Mouse (Mus musculus) gastrocnemius, adult 18-20 months (tissue): ENCODE data around the gene Vrtn. TPM values are rescaled to one million over a fixed set of nuclear protein-coding genes. Genes with fewer than 3 reads are reported as not detected.

Experiments used
- DNase-seq: peaks from one replicate; pipeline ENCODE4 v3.0.0; 2021; ENCODE audit warnings: low spot score
- total RNA-seq, 2 experiments: library from RNA; stranded (reverse); gene quantifications; 2 replicates each; pipeline ENCODE4 v1.2.3; 2021

The Vrtn gene
- total RNA-seq, 2 experiments from 2014 or later = not detected

DNA sequence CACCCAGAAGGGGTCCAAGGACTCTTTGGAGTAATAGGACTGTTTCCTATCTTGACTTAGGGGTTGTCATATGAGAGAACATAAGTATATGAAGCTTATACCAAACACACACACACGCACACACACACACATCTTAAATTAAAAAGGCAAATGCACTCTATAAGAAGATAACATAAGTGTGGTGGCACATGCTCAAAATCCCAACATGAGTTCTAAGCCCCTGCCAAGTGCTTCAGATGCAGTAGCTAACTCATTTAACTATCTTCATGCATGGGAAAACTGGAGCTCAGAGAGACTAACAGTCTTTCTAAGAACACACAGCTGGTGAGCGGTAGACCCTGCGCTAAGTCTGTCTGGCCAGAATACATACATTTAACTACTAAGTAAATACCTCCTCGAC, 46.7 kb downstream of the Vrtn start:
- DNase-seq = no peak

DNA sequence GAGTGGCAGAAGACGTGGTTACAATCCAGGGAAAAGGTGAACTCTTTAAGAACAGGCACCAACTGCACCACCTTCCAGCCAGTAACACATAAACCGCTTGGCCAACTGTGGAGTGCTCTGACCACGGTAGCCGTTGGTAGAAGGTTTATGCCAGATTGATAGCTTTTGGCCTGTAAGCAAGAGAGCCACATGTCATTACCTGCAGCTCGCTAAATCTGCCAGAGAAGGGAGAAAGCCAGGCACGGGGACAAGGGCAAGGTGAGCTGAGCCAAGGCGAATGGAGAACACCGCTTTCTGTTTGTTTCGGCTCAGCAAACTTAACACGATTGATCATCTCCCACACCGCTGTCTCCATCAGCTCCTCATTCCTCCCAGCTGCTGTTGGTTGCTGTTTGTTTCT, 48.2 kb downstream of the Vrtn start:
- DNase-seq = no peak

DNA sequence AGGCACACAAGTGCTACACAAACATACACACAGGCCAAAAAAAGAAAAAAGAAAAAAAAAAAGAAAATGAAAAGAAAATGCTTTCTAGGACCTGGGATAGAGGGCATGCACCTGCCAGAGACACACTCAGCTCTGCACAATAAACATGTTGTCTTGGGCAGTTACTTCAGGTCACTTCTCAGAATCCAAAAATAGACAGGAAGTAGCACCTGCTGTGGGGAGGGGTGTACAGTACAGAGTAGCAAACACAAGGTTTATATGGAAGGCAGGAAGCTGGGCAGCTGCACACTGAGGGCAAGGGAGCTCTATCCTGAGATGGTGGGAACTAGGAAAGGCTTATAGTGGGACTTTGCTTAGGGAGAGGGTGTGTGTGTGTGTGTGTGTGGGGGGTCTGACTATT, 50.5 kb downstream of the Vrtn start:
- DNase-seq = no peak

DNA sequence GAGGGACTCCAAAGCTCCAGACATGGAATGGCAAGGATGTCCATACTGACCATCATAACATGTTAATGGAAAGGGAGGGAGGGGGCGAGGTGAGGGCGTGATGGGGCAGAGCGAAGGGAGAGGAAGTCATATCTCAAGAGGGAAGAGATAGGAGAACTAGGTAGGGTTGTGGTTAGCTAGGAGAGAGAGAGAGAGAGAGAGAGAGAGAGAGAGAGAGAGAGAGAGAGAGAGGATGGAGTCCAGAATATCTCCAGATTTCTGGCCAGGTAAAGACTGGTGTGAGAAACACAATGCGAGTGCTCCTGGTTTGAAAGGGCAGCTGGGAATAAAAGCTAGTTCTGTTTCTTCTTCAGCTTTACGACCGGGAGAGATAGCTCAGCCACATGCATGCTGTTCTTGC, 51.3 kb downstream of the Vrtn start:
- no peak for DNase-seq

DNA sequence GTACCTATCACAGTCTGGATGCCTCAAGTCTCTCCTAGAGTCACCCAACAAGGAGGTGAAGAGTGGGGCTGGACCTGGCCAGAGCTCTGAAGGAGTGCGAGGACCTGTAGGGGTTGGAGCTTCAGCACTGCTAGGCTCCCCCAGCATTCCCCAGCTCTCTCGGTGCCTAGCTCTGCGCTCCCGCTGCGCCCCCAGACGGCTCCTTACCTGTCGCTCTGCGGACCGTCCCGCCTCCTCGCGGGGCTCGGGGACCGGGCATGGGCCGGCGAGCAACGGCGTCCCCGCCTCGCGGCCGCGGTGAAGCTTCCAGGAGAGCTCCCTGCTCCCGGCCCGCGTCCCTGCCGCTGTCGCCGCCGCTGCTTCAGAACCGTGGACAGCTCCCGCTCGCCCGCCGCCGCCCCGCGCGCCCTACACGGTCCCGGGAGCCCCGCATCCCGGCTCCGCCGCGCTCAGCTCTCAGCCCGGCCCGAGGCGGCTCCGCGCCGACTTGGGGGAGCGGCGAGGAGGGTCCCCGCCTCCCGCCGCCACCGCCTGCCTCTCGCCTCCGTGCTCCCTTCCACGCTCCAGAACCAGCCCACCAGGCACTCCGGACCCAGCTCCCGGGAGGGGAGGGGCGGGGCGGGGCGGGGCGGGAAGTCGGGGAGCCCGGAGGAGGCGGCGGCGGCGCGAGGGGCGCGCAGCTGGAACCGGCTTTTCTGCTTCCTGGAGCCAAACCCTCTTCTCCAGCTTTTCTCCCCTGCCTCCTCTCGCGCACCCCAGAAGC, 57.7 kb downstream of the Vrtn start, which contains the start of gene Syndig1l:
Gene Syndig1l (minus strand): TSS at position 513 of the 763 bp plus-strand sequence.
- DNase-seq = peak; percentile 47

Other genes with a start within 250 kb of the Vrtn start
- gene Entpd5, start 232.0 kb upstream of the Vrtn start, total RNA-seq = 10 to 100 TPM; 15.3 to 16.5 TPM
- gene Bbof1, start 231.9 kb upstream of the Vrtn start, total RNA-seq = 1 to 10 TPM; 2.1 to 2.9 TPM
- gene Rnf113a2, start 223.8 kb upstream of the Vrtn start, total RNA-seq = 10 to 100 TPM; 11.7 to 12.5 TPM
- 100 to 1,000 TPM; 117 to 121 TPM for gene Aldh6a1, start 190.0 kb upstream of the Vrtn start, total RNA-seq
- gene Lin52, start 189.6 kb upstream of the Vrtn start, total RNA-seq = 1 to 10 TPM; 7.4 to 9.2 TPM
- gene Vsx2, start 71.3 kb upstream of the Vrtn start, total RNA-seq = not detected
- gene Abcd4, start 23.6 kb upstream of the Vrtn start, total RNA-seq = 1 to 10 TPM; 4.9 to 5.1 TPM
- gene Syndig1l, start 57.8 kb downstream of the Vrtn start, total RNA-seq = not detected
- 10 to 100 TPM; 14.8 to 15.8 TPM for gene Npc2, start 132.1 kb downstream of the Vrtn start, total RNA-seq
- 10 to 100 TPM; 46.8 to 48.2 TPM for gene Isca2, start 132.2 kb downstream of the Vrtn start, total RNA-seq
- gene Ltbp2, start 235.5 kb downstream of the Vrtn start, total RNA-seq = 1 to 10 TPM; 2.6 to 3.1 TPM